Mouse (Mus musculus) brain, embryonic 14.5 days (tissue): ENCODE measurements around the gene Pax8.

ENCODE experiments used
- CTCF ChIP-seq: fragments of 200-500 bp; IDR thresholded peaks from 2 replicates; pipeline ENCODE4 v1.5.1; 2012; ENCODE audit warnings: inconsistent platforms, mild to moderate bottlenecking, moderate library complexity, borderline replicate concordance; ENCODE audit not compliant: insufficient read depth, insufficient read length; ENCODE audit errors: extremely low read depth
- POLR2A ChIP-seq: fragments of 200-500 bp; IDR thresholded peaks from 2 replicates; pipeline ENCODE4 v1.6.1; 2012; ENCODE audit warnings: mild to moderate bottlenecking, inconsistent platforms, borderline replicate concordance; ENCODE audit not compliant: poor library complexity, insufficient read depth, insufficient read length, severe bottlenecking; ENCODE audit errors: extremely low read depth

GRCm38 (mm10) chr2:24422815-24423214 lies 52.6 kb downstream of the Pax8 start:
- TF ChIP-seq CTCF, result no peak
- no peak for TF ChIP-seq POLR2A
